Mouse (Mus musculus) olfactory bulb, adult 2 months (tissue): ENCODE measurements around the gene Olfr747.

Source experiments
- CTCF ChIP-seq: fragments of 200-500 bp; IDR thresholded peaks from 2 replicates; pipeline ENCODE4 v1.5.1; 2012; ENCODE audit warnings: low read depth, mild to moderate bottlenecking, low read length, moderate library complexity; ENCODE audit not compliant: insufficient read depth
- POLR2A ChIP-seq: fragments of 200-500 bp; IDR thresholded peaks from 2 replicates; pipeline ENCODE4 v1.6.1; 2012; ENCODE audit warnings: mild to moderate bottlenecking, low read depth, low read length, moderate library complexity; ENCODE audit not compliant: insufficient read depth

GRCm38 (mm10) chr14:50740334-50740733 lies 47.3 kb upstream of the Olfr747 start:
- TF ChIP-seq POLR2A (no peak), CTCF (no peak)
